Mouse (Mus musculus): Measurements from ENCODE around the gene Sag.

DNA sequence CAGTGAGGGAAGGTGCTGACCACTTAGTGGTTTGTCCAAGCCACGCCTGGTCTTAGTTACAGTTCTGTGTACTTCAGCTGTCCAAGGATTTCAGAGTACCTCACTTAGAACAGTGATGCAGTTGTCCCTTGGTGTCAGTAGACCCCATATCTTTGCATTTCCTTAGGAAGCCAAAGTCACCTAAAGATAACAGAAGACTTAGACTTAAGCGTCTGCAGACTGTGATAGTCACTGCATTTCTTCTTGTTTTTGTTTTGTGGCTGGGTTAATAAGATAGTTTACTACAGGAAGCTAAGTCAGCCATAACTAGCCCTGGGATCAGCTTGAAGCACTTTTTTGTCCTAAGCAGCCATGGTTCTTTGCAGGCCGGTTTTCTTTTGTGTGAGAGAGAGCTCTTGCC, 33.0 kb upstream of the Sag start:
- TF ChIP-seq POLR2A (IDR thresholded peaks at IDR 0.05; ENCODE audit: insufficient read depth, low read depth, low read length) (no peak), CTCF (IDR thresholded peaks at IDR 0.05) (no peak)

All from heart, adult 2 months (tissue).